Mouse (Mus musculus) limb, embryonic 10.5 days (tissue): ENCODE results near the gene Zfhx3. TPM values are rescaled to one million over a fixed set of nuclear protein-coding genes. Genes with fewer than 3 reads are reported as not detected.

Experiments
- DNase-seq: peaks from one replicate; pipeline ENCODE4 v3.0.0-alpha.2; 2017; ENCODE audit warnings: low spot score
- H3K27ac ChIP-seq: fragments of 300-500 bp; sonication (generic); 2 replicates; pipeline ENCODE4 v1.5.1; 2016; ENCODE audit warnings: mild to moderate bottlenecking
- H3K27me3 ChIP-seq: fragments of 300-500 bp; sonication (generic); 2 replicates; pipeline ENCODE4 v1.6.1; 2016; ENCODE audit warnings: low read depth, mild to moderate bottlenecking; ENCODE audit not compliant: poor library complexity, severe bottlenecking
- H3K36me3 ChIP-seq: fragments of 300-500 bp; sonication (generic); 2 replicates; pipeline ENCODE4 v1.6.1; 2016; ENCODE audit warnings: mild to moderate bottlenecking, moderate library complexity
- H3K4me1 ChIP-seq: fragments of 300-500 bp; sonication (generic); 2 replicates; pipeline ENCODE4 v1.6.1; 2016
- H3K4me3 ChIP-seq: fragments of 300-500 bp; sonication (generic); 2 replicates; pipeline ENCODE4 v1.5.1; 2016; ENCODE audit warnings: mild to moderate bottlenecking, moderate library complexity
- H3K9me3 ChIP-seq: fragments of 300-500 bp; sonication (generic); replicated peaks from 2 replicates; pipeline ENCODE4 v1.6.1; 2016; ENCODE audit warnings: mild to moderate bottlenecking
- WGBS: fragments of 180-500 bp; shearing (Covaris S2); methylation state at CpG from one replicate; pipeline ENCODE4 v1.1.7; 2016; 5-methylcytosine and 5-hydroxymethylcytosine counted together
- polyA plus RNA-seq: library from polyadenylated mRNA; unstranded; fragments of >200 nt; fragmentation: Nextera tagmentation; extraction: Ambion mirVana; gene quantifications from 2 replicates; pipeline ENCODE4 v1.2.1, GENCODE M21; 2016

Zfhx3 gene
- polyA plus RNA-seq, 1 experiment from 2014 or later, result 28.1 TPM

DNA sequence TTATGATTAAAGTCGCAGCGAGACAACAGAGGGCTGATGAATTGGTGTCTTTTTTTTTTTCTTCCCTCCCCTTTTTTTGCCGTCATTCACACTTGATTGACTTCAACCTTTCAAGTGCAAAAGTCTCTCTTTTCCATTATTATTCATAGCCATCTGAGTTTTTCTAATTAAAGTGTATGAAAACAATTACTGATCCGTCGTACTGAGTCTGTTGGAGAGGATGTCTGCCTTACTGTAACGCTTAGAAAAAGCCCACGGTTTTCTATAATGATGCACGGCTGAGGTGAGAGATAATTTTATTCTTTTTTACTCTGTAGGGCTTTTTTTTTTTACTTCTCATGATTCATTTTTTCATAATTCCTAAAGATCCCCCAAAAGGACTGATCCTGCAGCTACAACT lies 1000.2 kb downstream of the Zfhx3 start:
- 87% methylated on average over 8 of the region's 8 CpGs for WGBS
- no peak for DNase-seq
- Histone ChIP-seq H3K4me1 (peaks cover 29% of the 10 kb centered on the region), H3K36me3 (peaks cover 92% of the 10 kb centered on the region), H3K27me3 (no peaks in the 10 kb centered on the region), H3K27ac (no peak overlapping the region), H3K9me3 (0 out of 2 replicates have a peak, but pooled peaks cover under 1% of the 10 kb centered on the region), H3K4me3 (no peak overlapping the region)

DNA sequence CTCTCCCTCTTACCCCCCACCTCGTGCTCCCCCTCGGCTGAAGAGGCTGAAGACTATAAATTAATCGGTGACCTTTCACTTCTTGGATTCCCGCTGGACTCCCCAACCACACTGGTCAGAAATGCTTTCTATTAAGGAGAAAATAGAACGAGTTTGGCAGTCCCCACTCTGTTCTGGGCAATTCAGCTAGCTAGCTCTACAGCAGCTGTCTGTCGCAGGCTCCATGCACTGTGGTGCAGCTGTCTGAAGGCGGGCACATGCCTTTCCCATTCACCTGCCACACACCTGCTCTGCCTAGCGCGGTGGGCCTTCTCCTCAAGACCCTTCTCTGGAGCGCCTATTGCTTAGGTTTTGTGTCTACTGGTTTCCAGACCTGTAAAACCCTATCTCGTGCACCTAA lies 1000.7 kb downstream of the Zfhx3 start:
- Histone ChIP-seq H3K27me3 (no peaks in the 10 kb centered on the region), H3K4me3 (no peak overlapping the region), H3K36me3 (peaks cover 92% of the 10 kb centered on the region), H3K9me3 (0 out of 2 replicates have a peak, but pooled peaks cover 3% of the 10 kb centered on the region), H3K27ac (no peak overlapping the region), H3K4me1 (peaks cover 25% of the 10 kb centered on the region)
- WGBS, result 81% methylated on average over 11 of the region's 11 CpGs
- no peak for DNase-seq

DNA sequence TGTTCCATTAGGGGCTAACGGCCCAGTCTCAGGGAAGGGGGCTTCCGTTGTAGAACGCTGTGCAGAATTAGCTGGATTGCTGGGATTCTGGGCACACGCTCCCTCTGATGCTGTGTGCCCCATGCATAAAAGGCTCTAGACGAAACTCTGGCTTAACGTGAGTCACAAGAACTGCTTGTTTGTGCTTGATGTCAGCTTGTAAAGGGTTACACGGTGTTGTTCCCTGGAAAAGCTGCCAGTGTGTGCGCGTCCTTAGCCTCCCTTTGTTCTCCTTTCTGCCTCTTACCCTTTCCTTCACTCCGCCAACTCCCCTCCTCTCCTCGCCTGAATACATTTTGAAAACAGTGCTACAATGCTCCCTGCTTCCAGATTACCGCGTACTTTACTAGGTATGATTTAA lies 1001.9 kb downstream of the Zfhx3 start:
- Histone ChIP-seq H3K9me3 (peaks cover 3% of the 10 kb centered on the region; the same call in 1 of the 2 replicates), H3K27ac (peak overlapping the region; percentile 36), H3K4me1 (peaks cover 23% of the 10 kb centered on the region), H3K36me3 (peaks cover 94% of the 10 kb centered on the region), H3K27me3 (no peaks in the 10 kb centered on the region), H3K4me3 (no peak overlapping the region)
- DNase-seq, result no peak
- 81% methylated on average over 13 of the region's 13 CpGs for WGBS

DNA sequence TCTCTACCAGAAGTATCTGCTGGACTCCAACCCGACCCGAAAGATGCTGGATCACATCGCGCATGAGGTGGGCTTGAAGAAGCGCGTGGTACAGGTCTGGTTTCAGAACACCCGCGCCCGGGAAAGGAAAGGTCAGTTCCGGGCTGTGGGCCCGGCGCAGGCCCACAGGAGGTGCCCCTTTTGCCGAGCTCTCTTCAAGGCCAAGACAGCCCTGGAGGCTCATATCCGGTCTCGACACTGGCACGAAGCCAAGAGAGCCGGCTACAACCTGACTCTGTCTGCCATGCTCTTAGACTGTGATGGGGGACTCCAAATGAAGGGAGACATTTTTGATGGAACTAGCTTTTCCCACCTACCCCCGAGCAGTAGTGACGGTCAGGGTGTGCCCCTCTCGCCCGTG lies 1007.9 kb downstream of the Zfhx3 start:
- Histone ChIP-seq H3K27ac (no peak overlapping the region), H3K4me1 (0 out of 2 replicates have a peak, but pooled peaks cover under 1% of the 10 kb centered on the region), H3K9me3 (peaks cover 15% of the 10 kb centered on the region), H3K4me3 (no peak overlapping the region), H3K27me3 (no peaks in the 10 kb centered on the region), H3K36me3 (peaks cover 100% of the 10 kb centered on the region)
- WGBS, result 97% methylated on average over 21 of the region's 21 CpGs
- no peak for DNase-seq

DNA sequence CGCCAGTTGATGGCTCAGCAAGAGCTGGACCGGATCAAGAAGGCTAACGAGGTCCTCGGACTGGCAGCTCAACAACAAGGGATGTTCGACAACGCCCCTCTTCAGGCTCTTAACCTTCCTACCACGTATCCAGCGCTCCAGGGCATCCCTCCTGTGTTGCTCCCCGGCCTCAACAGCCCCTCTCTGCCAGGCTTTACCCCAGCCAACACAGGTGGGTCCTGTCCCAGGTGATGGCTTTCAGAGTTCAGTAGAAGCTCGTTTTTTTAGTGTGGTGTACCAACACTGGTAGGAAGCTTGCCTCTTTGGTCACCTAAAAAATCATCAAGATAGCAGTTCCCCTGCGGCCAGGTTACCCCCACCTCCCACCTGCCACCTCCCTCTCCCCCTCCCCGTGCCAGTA lies 1009.1 kb downstream of the Zfhx3 start:
- no peak for DNase-seq
- 96% methylated on average over 12 of the region's 12 CpGs for WGBS

DNA sequence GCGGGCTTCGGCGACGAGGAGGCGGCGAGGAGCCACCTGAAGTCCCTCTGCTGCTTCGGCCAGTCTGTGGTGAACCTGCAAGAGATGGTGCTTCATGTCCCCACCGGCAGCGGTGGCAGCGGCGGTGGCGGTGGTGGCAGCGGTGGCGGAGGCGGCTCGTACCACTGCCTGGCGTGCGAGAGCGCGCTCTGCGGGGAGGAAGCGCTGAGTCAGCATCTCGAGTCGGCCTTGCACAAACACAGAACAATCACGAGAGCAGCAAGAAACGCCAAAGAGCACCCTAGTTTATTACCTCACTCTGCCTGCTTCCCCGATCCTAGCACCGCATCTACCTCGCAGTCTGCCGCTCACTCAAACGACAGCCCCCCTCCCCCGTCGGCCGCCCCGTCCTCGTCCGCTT lies 1014.0 kb downstream of the Zfhx3 start:
- Histone ChIP-seq H3K27ac (peak overlapping the region; percentile 61), H3K36me3 (peaks cover 63% of the 10 kb centered on the region), H3K9me3 (peaks cover 4% of the 10 kb centered on the region; the same call in 1 of the 2 replicates), H3K4me1 (peaks cover 3% of the 10 kb centered on the region; the same call in 1 of the 2 replicates), H3K27me3 (no peaks in the 10 kb centered on the region), H3K4me3 (no peak overlapping the region; the same call in 1 of the 2 replicates)
- 57% methylated on average over 37 of the region's 37 CpGs for WGBS
- no peak for DNase-seq

More for the DNA sequence above, 1009.1 kb downstream of the Zfhx3 start:
- H3K4me3 ChIP-seq, result no peak overlapping the region
- H3K36me3 ChIP-seq, result peaks cover 100% of the 10 kb centered on the region
- peaks cover 19% of the 10 kb centered on the region for H3K9me3 ChIP-seq
- H3K4me1 ChIP-seq, result peaks cover 3% of the 10 kb centered on the region; the same call in 1 of the 2 replicates
- H3K27me3 ChIP-seq, result no peaks in the 10 kb centered on the region
- H3K27ac ChIP-seq, result no peak overlapping the region; the same call in 1 of the 2 replicates

DNA sequence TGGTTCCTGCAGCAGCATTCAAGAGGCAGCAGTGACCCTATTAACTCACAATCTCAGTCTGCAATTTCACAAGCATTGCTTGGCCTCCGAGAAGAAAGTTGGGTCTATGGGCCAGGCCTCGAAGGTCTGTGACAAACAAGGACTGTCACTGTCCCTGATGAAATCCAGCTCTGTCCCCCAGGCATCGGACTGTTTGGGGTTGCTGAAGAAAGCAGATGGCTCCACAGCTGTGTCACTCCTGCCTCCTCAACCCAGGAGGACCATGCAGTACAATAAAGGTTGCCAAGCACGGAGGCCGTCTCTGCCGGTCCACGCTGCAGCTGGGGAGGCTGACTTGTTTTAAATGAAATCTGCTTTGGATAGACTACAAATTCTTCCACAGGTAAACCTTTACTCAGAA lies 1020.1 kb downstream of the Zfhx3 start:
- no peak for DNase-seq
- peaks cover 7% of the 10 kb centered on the region for H3K4me1 ChIP-seq
- peaks cover 3% of the 10 kb centered on the region; the same call in 1 of the 2 replicates for H3K36me3 ChIP-seq
- H3K9me3 ChIP-seq, result no peaks in the 10 kb centered on the region
- no peak overlapping the region for H3K4me3 ChIP-seq
- H3K27me3 ChIP-seq, result no peaks in the 10 kb centered on the region
- peak overlapping the region; percentile 36 for H3K27ac ChIP-seq
- WGBS, result 63% methylated on average over 7 of the region's 7 CpGs

DNA sequence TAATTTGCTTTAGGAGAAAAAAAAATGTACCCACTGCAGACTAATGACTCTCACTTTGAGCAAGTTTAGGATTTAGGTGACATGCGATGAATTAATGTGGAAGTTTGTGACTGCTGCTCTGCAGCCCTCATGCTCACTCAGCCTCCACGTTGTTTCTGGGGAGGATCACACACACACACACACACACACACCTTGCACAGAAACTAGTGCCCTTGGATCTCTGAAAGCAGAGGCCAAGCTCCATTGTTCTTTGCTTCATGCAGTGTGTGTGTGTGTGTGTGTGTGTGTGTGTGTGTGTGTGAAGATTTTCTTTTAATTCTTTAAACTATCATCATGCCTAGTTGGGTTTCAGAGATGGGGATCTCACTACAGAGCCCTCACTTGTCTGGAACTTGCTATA lies 1020.7 kb downstream of the Zfhx3 start:
- H3K4me3 ChIP-seq, result no peak overlapping the region
- peaks cover 7% of the 10 kb centered on the region for H3K4me1 ChIP-seq
- H3K9me3 ChIP-seq, result no peaks in the 10 kb centered on the region
- no peak overlapping the region for H3K27ac ChIP-seq
- DNase-seq, result no peak
- WGBS, result 70% methylated on average over 2 of the region's 2 CpGs
- no peaks in the 10 kb centered on the region for H3K27me3 ChIP-seq
- H3K36me3 ChIP-seq, result peaks cover 3% of the 10 kb centered on the region; the same call in 1 of the 2 replicates

DNA sequence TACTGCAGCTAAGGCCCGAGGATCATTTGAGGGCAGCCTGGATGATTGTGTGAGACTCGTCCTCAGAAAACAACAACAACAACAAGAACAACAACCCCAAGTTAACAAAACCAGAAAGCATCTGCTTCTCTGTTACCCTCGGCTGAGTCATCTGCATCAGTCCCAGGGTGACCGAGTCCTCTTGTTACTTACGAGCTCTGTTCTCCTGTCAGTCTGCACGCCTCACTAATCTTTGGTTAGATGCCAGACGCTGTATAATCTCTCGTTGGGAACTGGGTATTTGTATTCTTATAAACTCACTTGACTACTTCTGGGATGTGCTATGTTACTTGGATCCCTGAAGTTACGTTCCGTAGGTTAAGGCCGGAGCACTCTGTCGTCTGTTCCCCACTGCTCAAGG lies 1023.6 kb downstream of the Zfhx3 start:
- no peaks in the 10 kb centered on the region for H3K27me3 ChIP-seq
- H3K4me1 ChIP-seq, result peaks cover 7% of the 10 kb centered on the region
- no peaks in the 10 kb centered on the region for H3K9me3 ChIP-seq
- no peak overlapping the region for H3K4me3 ChIP-seq
- WGBS, result 89% methylated on average over 12 of the region's 12 CpGs
- H3K36me3 ChIP-seq, result no peaks in the 10 kb centered on the region
- no peak for DNase-seq
- H3K27ac ChIP-seq, result no peak overlapping the region

DNA sequence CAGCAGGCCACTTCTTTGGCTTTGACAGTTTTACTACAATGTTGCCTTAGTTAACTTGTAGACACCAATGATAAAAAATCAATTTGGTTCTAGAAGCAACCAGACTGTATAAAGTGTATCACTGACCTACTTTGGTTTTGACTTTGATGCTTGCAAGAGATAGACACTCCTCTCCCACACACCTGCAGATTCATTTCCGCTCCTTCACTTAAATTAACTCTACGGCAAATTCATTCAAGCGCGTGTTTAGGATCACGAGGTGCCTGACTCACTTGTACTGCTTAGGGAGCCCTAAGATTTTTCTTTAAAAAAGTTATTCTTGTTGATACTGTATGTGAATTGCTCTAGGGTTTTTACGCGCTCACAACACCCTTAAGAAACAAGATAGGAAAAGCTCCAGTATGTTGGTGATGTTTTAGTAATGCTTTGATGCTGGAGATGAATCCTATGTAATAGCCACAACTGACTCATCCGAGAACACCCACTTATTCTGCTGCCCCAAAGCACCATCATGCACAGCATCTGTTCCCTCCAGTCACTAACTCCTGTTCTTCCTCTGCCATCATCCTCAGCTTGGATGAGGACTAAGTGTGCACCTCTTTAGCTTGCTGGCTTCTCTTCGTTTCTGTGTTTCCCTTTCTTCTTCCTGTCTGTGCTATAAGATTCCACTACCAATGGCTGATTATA lies 1031.3 kb downstream of the Zfhx3 start:
- Histone ChIP-seq H3K4me1 (peaks cover 23% of the 10 kb centered on the region), H3K27ac (no peak overlapping the region), H3K27me3 (no peaks in the 10 kb centered on the region), H3K4me3 (no peak overlapping the region), H3K36me3 (no peaks in the 10 kb centered on the region), H3K9me3 (no peaks in the 10 kb centered on the region)
- no peak for DNase-seq
- WGBS, result 91% methylated on average over 9 of the region's 9 CpGs

DNA sequence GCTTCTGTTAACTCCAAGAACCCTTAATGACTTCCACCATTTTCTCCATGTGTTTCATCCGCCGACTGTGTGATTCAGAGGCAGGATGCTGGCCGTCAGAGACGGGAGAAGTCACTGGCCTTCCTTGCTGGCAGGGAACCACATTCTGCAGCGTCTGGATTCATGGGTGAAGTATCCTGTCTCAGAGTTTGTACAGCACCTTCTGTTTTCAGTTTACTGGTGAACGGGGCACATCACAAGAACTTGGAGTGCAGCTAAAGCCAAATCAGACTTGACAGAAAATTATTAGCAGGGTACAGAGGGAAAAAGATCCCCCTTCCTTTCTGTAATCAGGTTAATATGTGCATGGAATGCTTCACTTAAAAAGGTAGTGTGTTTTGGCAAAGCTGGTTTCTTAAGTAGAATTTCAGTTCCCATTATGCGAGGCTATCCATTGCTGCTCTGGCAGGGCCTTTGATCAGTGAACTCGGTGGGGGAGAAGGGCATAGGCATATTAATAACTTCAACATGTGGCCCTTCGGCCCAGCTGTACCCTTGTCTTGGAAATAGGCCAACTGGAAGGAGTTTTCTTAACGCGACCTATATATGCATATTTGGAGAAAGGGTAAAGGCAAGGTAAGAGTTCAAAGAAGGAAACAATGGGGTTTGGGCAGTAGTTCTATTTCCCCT lies 1035.4 kb downstream of the Zfhx3 start:
- Histone ChIP-seq H3K9me3 (no peaks in the 10 kb centered on the region), H3K4me1 (peaks cover 28% of the 10 kb centered on the region)
- 26% methylated on average over 11 of the region's 11 CpGs for WGBS

DNA sequence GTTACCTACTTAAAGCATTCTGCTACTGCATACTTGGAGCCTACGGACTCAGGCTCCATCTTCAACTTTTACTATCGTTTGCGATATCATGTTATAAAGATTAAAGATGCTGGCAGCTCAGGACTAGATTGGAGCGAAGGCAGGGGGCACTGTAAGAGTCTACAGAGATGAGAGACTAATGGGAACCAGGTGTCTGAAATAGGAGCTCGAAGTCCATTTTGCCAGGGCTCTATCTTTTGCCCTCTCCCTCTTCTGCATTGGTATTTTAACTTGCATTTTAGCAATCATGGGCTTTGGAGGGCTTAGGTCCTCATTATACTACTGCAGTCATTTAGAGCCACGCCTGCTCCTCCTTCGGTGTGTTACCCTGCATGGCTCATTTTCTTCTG lies 1035.9 kb downstream of the Zfhx3 start:
- Histone ChIP-seq H3K9me3 (no peaks in the 10 kb centered on the region), H3K4me1 (peaks cover 28% of the 10 kb centered on the region), H3K27ac (peak overlapping the region; percentile 84), H3K27me3 (no peaks in the 10 kb centered on the region), H3K4me3 (0 out of 2 replicates have a peak overlapping the region, but pooled peaks have one; percentile 1), H3K36me3 (peaks cover 3% of the 10 kb centered on the region; the same call in 1 of the 2 replicates)
- no peak for DNase-seq
- WGBS, result 42% methylated on average over 7 of the region's 7 CpGs

More for the DNA sequence above, 1035.4 kb downstream of the Zfhx3 start:
- H3K4me3 ChIP-seq, result 0 out of 2 replicates have a peak overlapping the region, but pooled peaks have one; percentile 1
- H3K36me3 ChIP-seq, result peaks cover 3% of the 10 kb centered on the region; the same call in 1 of the 2 replicates
- no peaks in the 10 kb centered on the region for H3K27me3 ChIP-seq
- H3K27ac ChIP-seq, result peak overlapping the region; percentile 84
- peak; percentile 72 for DNase-seq

DNA sequence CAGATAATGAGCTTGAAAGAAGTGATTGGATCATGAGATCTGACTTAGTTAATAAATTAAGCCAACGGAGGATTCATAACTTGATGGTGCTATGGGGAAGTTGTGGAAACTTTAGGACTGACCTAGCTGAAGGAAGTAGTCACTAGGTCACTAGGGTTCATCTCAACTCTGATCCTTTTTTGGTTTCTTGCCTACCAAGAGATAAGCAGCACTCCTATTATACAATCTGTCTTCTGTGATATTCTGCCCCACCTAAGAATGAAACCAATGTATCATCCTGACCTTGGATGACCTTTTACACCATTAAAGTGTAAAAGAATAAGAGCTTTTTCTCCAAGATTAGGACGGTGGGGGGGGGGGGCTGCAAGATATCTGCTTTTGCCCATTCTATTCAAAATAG lies 1042.5 kb downstream of the Zfhx3 start:
- H3K27ac ChIP-seq, result no peak overlapping the region
- no peak for DNase-seq
- no peaks in the 10 kb centered on the region for H3K27me3 ChIP-seq
- H3K4me1 ChIP-seq, result peaks cover 12% of the 10 kb centered on the region
- H3K36me3 ChIP-seq, result peaks cover 3% of the 10 kb centered on the region; the same call in 1 of the 2 replicates
- H3K9me3 ChIP-seq, result no peaks in the 10 kb centered on the region
- H3K4me3 ChIP-seq, result no peak overlapping the region
- WGBS, result 80% methylated on average over 2 of the region's 2 CpGs
